Mouse (Mus musculus) hindbrain, embryonic 14.5 days (tissue): ENCODE data around the gene Sgcd. TPM values are rescaled to one million over a fixed set of nuclear protein-coding genes. Genes with fewer than 3 reads are reported as not detected.

Experiments
- ATAC-seq: fragments of 200-750 bp; cut with Nextera tagmentation; 2 replicates; pipeline ENCODE4 v1.8.0; 2017; ENCODE audit warnings: moderate number of reproducible peaks, mild to moderate bottlenecking, moderate TSS enrichment, moderate library complexity; ENCODE audit not compliant: low FRiP score
- DNase-seq: peaks from one replicate; pipeline ENCODE4 v3.0.0-alpha.2; 2015; ENCODE audit warnings: low spot score
- H3K27ac ChIP-seq: fragments of 300-500 bp; sonication (generic); 2 replicates; pipeline ENCODE4 v1.5.1; 2014; ENCODE audit warnings: mild to moderate bottlenecking, moderate library complexity
- H3K27me3 ChIP-seq: fragments of 300-500 bp; sonication (generic); 2 replicates; pipeline ENCODE4 v1.6.1; 2014; ENCODE audit warnings: mild to moderate bottlenecking, low read length, mixed read lengths; ENCODE audit not compliant: control insufficient read depth, insufficient read depth
- H3K36me3 ChIP-seq: fragments of 300-500 bp; sonication (generic); replicated peaks from 2 replicates; pipeline ENCODE4 v1.6.1; 2014; ENCODE audit not compliant: control insufficient read depth, insufficient read depth
- H3K4me1 ChIP-seq: fragments of 300-500 bp; sonication (generic); replicated peaks from 2 replicates; pipeline ENCODE4 v1.6.1; 2014; ENCODE audit warnings: antibody characterized with exemption, low read length, mixed read lengths; ENCODE audit not compliant: control insufficient read depth, insufficient read depth
- H3K4me2 ChIP-seq: fragments of 300-500 bp; sonication (generic); replicated peaks from 2 replicates; pipeline ENCODE4 v1.6.1; 2014; ENCODE audit warnings: mild to moderate bottlenecking, moderate library complexity
- H3K4me3 ChIP-seq: fragments of 300-500 bp; sonication (generic); replicated peaks from 2 replicates; pipeline ENCODE4 v1.5.1; 2014; ENCODE audit warnings: mild to moderate bottlenecking, low read length
- H3K9ac ChIP-seq: fragments of 300-500 bp; sonication (generic); 2 replicates; pipeline ENCODE4 v1.6.1; 2014
- H3K9me3 ChIP-seq: fragments of 300-500 bp; sonication (generic); 2 replicates; pipeline ENCODE4 v1.6.1; 2016; ENCODE audit warnings: low read length; ENCODE audit not compliant: control insufficient read depth
- WGBS: fragments of 180-500 bp; shearing (Covaris S2); extraction: QIAGEN DNeasy Blood & Tissue Kit; methylation state at CpG from one replicate; pipeline ENCODE4 v1.1.7; 2014; 5-methylcytosine and 5-hydroxymethylcytosine counted together
- polyA plus RNA-seq: library from polyadenylated mRNA; unstranded; fragments of >200 nt; fragmentation: Nextera tagmentation; extraction: Ambion mirVana; gene quantifications from 2 replicates; pipeline ENCODE4 v1.2.1, GENCODE M21; 2014

The Sgcd gene
- polyA plus RNA-seq, 1 experiment from 2014 or later = 5.7 TPM

DNA sequence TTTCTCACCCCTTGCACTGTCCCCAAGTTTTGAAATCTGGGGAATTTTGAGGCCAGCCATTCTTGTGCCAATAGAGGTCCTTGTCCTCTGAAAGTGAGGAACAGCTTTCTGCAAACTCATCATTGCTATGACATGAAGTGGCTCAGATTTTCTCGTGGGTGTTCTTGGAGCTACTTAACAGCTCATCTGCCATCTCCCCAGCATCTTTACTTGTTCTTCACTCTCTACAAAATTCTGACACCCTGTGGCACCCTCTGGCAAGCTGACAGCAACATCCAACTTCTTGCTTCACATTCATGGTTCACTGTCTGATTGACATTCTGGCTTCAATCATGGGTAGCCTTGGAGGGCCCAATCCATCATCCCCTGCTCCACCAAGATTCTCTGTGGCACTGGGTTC, 1113.0 kb downstream of the Sgcd start:
- Histone ChIP-seq H3K9me3 (no peaks in the 10 kb centered on the region), H3K27me3 (no peaks in the 10 kb centered on the region), H3K27ac (no peak overlapping the region), H3K4me2 (no peak overlapping the region), H3K4me3 (no peak overlapping the region), H3K36me3 (no peaks in the 10 kb centered on the region), H3K9ac (no peak overlapping the region), H3K4me1 (no peaks in the 10 kb centered on the region)
- 67% methylated on average over 1 of the region's 1 CpGs for WGBS
- ATAC-seq (no peak), DNase-seq (no peak)

DNA sequence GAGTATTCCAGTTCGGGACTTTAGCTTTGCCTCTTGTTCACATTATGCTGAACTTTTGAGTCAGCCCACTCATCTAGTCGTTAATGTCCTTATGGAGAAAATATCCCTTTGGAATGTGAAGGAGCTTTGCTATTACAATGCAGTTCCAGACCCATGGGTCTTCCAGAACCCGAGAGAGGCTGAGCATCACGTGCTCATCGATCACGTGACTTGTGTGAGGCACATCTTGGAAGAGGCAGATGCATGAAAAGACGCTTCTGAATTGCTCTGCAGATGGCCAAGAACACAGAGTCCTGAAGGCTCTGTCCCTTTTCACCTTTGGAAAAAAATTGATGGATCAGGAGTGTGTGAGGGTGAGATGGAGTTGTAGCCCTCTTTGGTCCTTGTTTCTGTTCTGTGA, 1120.2 kb downstream of the Sgcd start:
- Histone ChIP-seq H3K36me3 (no peaks in the 10 kb centered on the region), H3K9me3 (no peaks in the 10 kb centered on the region), H3K27me3 (no peaks in the 10 kb centered on the region), H3K4me2 (no peak overlapping the region), H3K4me3 (no peak overlapping the region), H3K9ac (no peak overlapping the region), H3K27ac (no peak overlapping the region), H3K4me1 (no peaks in the 10 kb centered on the region)
- no peak for ATAC-seq
- WGBS = 83% methylated on average over 7 of the region's 7 CpGs
- DNase-seq = no peak

DNA sequence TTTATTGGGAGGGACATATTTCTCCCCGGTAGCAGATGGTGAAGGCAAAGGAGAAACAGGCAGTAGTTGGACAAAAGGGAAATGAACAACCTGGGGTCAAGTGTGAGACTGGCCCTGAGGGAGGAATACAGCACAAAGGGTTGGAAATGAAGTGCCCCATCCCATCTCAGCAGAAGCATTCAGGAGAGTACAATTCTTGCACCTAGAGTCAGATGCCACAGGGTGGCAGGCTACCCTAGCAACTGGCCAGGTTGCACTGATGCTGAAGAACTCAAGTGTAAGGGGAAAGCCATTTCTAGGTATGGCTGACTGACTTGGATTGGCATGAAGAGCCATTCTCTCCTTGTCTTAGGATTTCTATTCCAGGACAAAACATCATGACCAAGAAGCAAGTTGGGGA, 1124.0 kb downstream of the Sgcd start:
- ATAC-seq (no peak), DNase-seq (peak; percentile 51)
- H3K9me3 ChIP-seq = no peaks in the 10 kb centered on the region
- H3K4me2 ChIP-seq = no peak overlapping the region
- no peaks in the 10 kb centered on the region for H3K27me3 ChIP-seq
- no peak overlapping the region for H3K27ac ChIP-seq
- H3K4me3 ChIP-seq = no peak overlapping the region
- WGBS = 71% methylated on average over 1 of the region's 1 CpGs
- H3K36me3 ChIP-seq = no peaks in the 10 kb centered on the region
- no peaks in the 10 kb centered on the region for H3K4me1 ChIP-seq
- no peak overlapping the region for H3K9ac ChIP-seq

DNA sequence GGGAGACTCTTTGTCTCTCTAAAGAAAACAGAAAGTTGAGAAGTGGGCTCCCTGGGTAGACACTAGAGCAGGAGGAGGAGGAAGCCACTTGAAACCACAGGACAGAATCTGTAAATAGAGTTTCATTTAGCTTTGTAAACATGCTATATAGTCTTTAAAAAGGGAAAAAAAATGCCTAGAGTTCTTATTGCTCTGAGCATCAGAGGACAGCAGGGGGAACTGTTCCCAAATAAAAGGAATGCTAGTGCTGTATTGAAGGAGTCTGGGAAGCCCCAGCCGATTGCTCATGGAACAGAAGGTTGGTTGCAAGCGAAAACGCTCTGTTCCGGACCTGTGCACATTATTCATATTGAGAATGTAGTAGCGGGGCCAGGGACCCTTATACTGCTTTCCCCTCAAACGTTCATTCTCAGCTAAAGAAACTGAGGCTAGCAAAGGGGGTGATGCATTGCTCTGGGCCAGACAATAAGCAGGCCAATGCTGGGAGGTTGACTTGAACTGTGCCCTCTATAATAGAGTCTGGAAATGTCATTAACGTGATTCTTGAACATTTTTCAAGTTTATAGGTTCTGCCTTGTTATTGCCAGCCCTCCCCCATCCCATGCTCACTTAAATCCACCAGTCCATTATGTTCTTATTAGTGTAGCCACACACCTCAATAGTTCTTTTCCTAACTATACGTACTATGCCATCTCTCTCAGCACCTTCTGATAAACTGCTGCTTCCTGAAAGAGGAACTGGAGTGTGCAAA, 1140.4 kb downstream of the Sgcd start:
- DNase-seq = peak; percentile 53
- Histone ChIP-seq H3K9me3 (no peaks in the 10 kb centered on the region), H3K4me1 (no peaks in the 10 kb centered on the region), H3K4me3 (no peak overlapping the region), H3K27me3 (no peaks in the 10 kb centered on the region), H3K36me3 (no peaks in the 10 kb centered on the region), H3K27ac (no peak overlapping the region), H3K9ac (no peak overlapping the region), H3K4me2 (no peak overlapping the region)
- peak; percentile 71 for ATAC-seq
- 25% methylated on average over 8 of the region's 8 CpGs for WGBS

DNA sequence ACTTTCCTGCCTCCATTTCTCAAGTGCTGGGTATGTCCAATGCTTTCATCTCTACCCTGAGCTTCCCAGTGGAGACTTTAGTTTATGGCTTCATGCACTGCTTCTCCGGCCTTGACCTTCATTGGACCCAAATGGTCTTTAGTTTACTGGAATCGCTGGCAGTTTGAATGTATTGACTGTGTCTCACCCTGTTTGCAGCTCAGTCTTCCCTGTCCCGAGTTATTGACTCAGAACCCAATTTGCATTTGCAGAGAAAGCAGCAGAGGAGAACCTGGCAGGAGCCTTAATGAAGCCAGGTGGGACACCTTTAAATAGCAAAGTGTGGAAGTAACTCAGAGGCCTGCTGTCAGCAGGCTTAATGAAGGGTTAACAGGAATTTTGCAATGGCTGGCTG, 1140.9 kb downstream of the Sgcd start:
- Histone ChIP-seq H3K4me1 (no peaks in the 10 kb centered on the region), H3K4me3 (no peak overlapping the region), H3K9me3 (no peaks in the 10 kb centered on the region), H3K36me3 (no peaks in the 10 kb centered on the region), H3K4me2 (no peak overlapping the region), H3K9ac (no peak overlapping the region), H3K27ac (no peak overlapping the region), H3K27me3 (no peaks in the 10 kb centered on the region)
- no peak for DNase-seq
- WGBS = 56% methylated on average over 3 of the region's 3 CpGs
- 0 out of 2 replicates have a peak, but pooled peaks have one; percentile 14 for ATAC-seq

DNA sequence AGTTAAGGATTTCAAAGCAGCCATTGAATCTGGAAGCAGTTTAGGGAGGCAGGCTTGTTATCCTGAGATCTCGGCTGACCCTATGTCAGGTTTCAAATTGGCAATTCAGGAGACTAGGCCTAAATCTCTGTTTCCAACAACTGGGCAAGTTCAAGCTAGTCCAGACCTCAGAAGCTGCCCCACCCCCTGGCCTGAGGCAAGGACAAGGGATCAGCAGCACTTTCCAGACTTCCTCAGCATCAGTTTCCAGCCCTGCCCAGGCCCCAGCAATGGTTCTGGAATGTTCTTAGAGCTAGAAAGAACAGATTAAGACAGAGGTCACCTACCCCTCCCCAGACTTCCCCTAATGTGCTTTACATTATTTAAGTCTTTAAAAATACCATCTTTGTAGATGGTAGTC, 1142.1 kb downstream of the Sgcd start:
- Histone ChIP-seq H3K36me3 (no peaks in the 10 kb centered on the region), H3K4me1 (no peaks in the 10 kb centered on the region)

More for the DNA sequence above, 1142.1 kb downstream of the Sgcd start:
- ATAC-seq (no peak), DNase-seq (no peak)
- Histone ChIP-seq H3K4me2 (no peak overlapping the region), H3K9me3 (no peaks in the 10 kb centered on the region), H3K27ac (no peak overlapping the region), H3K4me3 (no peak overlapping the region), H3K9ac (no peak overlapping the region), H3K27me3 (no peaks in the 10 kb centered on the region)
- 54% methylated on average over 1 of the region's 1 CpGs for WGBS
